Comparison of ENCODE assay signal across 22 mouse cellular contexts in genomic region chr17:51780036-51780435, GRCm38 (mm10).
"Had no signal": no experiment of that assay in that cellular context is flagged by ENCODE, and none has a peak within 500 bp of the region (broad histone marks: within the 10 kb centered on the region; RNA-seq: fewer than 3 reads in every experiment).

No protein-coding gene starts in this region.

- DNase-seq: kidney, adult 8-10 months; kidney, postnatal 10 days; kidney, postnatal 4 days; left cerebral cortex, postnatal 4 days; liver, postnatal 0 days; lung, embryonic 14.5 days; retina, postnatal 1 day; right cerebral cortex, postnatal 4 days; thymus, postnatal 25 days had no signal

- H3K9me3 ChIP-seq: kidney, embryonic 15.5 days; limb, embryonic 12.5 days; limb, embryonic 15.5 days; midbrain, embryonic 13.5 days; neural tube, embryonic 12.5 days; neural tube, embryonic 15.5 days had no signal

- H3K4me3 ChIP-seq: kidney, embryonic 15.5 days; limb, embryonic 12.5 days; limb, embryonic 15.5 days; midbrain, embryonic 13.5 days; myocyte; neural tube, embryonic 12.5 days; neural tube, embryonic 15.5 days had no signal

- H3K27me3 ChIP-seq: kidney, embryonic 15.5 days; limb, embryonic 12.5 days; limb, embryonic 15.5 days; midbrain, embryonic 13.5 days; neural tube, embryonic 12.5 days; neural tube, embryonic 15.5 days had no signal

- H3K4me1 ChIP-seq: kidney, embryonic 15.5 days; limb, embryonic 15.5 days had no signal

- ATAC-seq: liver, postnatal 0 days; lung, postnatal 0 days; midbrain, embryonic 13.5 days; midbrain, embryonic 16.5 days had no signal

- H3K9ac ChIP-seq: kidney, embryonic 15.5 days; limb, embryonic 12.5 days; limb, embryonic 15.5 days; liver, embryonic 14.5 days; liver, postnatal 0 days; lung, embryonic 14.5 days; midbrain, embryonic 13.5 days; neural tube, embryonic 12.5 days; neural tube, embryonic 15.5 days had no signal

- H3K4me2 ChIP-seq: kidney, embryonic 15.5 days; limb, embryonic 12.5 days; limb, embryonic 15.5 days; liver, embryonic 11.5 days; lung, embryonic 14.5 days; midbrain, embryonic 13.5 days; neural tube, embryonic 12.5 days; neural tube, embryonic 15.5 days had no signal

- H3K27ac ChIP-seq: kidney, embryonic 15.5 days; limb, embryonic 12.5 days; limb, embryonic 15.5 days; liver, embryonic 14.5 days; macrophage; midbrain, embryonic 13.5 days; neural tube, embryonic 12.5 days; neural tube, embryonic 15.5 days; stomach, postnatal 0 days had no signal
